Mouse (Mus musculus): ENCODE measurements at regions not wholly inside any gene's neighbourhood (a gene's known extent, or its start where the extent isn't known, plus 50 kb on each side); places are given as distances from the start of the nearest gene placed in this dataset.

DNA sequence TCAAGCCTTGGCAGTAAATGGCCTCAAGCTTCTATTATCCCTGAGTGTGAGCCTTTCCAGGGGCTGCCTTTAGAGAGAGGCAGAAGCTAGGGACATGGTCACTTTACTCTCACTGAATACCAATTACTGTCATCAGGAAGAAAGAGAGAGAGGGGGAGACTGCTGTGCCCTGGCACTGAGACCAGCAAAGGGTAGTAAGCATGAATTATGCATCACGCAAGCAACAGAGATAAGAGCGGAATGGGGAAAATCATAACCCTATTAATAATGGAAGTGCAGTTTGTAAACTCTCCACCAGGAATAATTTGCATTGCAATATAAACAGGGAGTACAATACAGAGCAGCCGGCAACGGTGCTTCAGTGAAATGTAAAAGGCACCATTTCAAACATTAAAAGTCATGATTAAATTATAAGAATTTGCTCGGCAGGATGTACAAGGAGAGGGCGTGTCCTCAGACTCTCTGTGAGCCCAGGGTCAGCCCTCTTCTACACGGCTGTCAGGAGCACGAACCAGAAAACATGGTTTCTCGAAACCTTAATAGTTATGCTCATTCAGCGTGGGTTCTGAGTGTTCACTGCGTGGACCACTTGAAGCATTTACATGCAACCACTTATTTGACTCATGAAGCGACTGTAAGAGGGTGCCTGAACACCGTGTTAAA, 175.2 kb downstream of the Gm826 start:
- DNase-seq (ENCODE audit: low read depth, low spot score) = no peak
- no peaks in the 10 kb centered on the region for H3K4me1 ChIP-seq (ENCODE audit: control insufficient read depth in 1 of 2, insufficient read depth in 2 of 2, low read length in 2 of 2)
- no peaks in the 10 kb centered on the region for H3K9me3 ChIP-seq (replicated peaks; ENCODE audit: insufficient read depth, low read length)
- no peaks in the 10 kb centered on the region for H3K79me2 ChIP-seq (ENCODE audit: control insufficient read depth, insufficient read depth, low read length, poor library complexity)
- no peak overlapping the region for H3K4me3 ChIP-seq (ENCODE audit: control insufficient read depth in 1 of 2, insufficient read depth in 1 of 2, low read depth in 2 of 2, low read length in 2 of 2)
- no peak overlapping the region for H3K9ac ChIP-seq (ENCODE audit: control insufficient read depth, low read depth, low read length, poor library complexity, severe bottlenecking)
- H3K36me3 ChIP-seq (ENCODE audit: control insufficient read depth in 1 of 2, insufficient read depth in 2 of 2, low read length in 2 of 2) = no peaks in the 10 kb centered on the region
- no peak for TF ChIP-seq BHLHE40 (IDR thresholded peaks at IDR 0.05; ENCODE audit: borderline replicate concordance, low read depth, low read length)
- TF ChIP-seq ETS1 (IDR thresholded peaks at IDR 0.05; ENCODE audit: low read depth, low read length) = no peak
- TF ChIP-seq NELFE (IDR thresholded peaks at IDR 0.05; ENCODE audit: low read depth, low read length) = no peak
- TF ChIP-seq ZC3H11A (IDR thresholded peaks at IDR 0.05; ENCODE audit: low read depth, low read length) = no peak
- no peak overlapping the region for H3K27ac ChIP-seq (ENCODE audit: control insufficient read depth, low read depth, low read length)
- H3K27me3 ChIP-seq (ENCODE audit: control insufficient read depth in 1 of 2, insufficient read depth in 2 of 2, low read length in 2 of 2) = no peaks in the 10 kb centered on the region

DNA sequence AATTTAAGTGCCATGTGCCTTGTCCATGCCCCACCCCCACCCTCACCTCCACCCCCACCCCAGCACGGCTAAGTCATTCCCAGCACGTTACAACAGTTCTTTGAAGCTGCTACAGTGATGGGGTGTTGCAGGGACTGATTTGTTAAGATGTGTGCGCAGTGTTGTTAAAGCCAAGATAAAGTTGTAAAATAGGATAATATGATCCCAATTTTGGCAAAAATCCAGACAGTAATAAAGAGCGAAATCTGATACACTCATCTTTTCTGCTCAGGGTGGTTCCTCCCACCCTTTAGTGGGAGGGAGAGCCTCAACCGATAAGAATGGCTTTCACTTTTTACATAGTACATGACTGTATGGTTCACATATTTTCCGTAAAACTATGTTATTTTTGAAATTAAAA, 180.2 kb downstream of the Gm826 start:
- H3K9ac ChIP-seq (ENCODE audit: control insufficient read depth, low read depth, low read length, poor library complexity, severe bottlenecking) = no peak overlapping the region
- TF ChIP-seq NRF1 (IDR thresholded peaks at IDR 0.05; ENCODE audit: insufficient read depth, low read depth, low read length, poor library complexity, severe bottlenecking) = no peak
- no peak for TF ChIP-seq TCF12 (IDR thresholded peaks at IDR 0.05; ENCODE audit: low read depth, low read length)
- no peak for TF ChIP-seq HCFC1 (IDR thresholded peaks at IDR 0.05; ENCODE audit: low read depth, low read length)
- TF ChIP-seq CHD1 (IDR thresholded peaks at IDR 0.05; ENCODE audit: low read depth, low read length) = no peak
- no peak for TF ChIP-seq CTCF (IDR thresholded peaks at IDR 0.05 in 2 of 3, conservative IDR thresholded peaks at IDR 0.05 in 1 of 3; ENCODE audit: control insufficient read depth in 1 of 3, insufficient read depth in 1 of 3, low read depth in 2 of 3, low read length in 3 of 3, poor library complexity in 1 of 3, severe bottlenecking in 1 of 3)
- TF ChIP-seq CHD2 (IDR thresholded peaks at IDR 0.05; ENCODE audit: low read length) = no peak
- no peak for TF ChIP-seq MAX (IDR thresholded peaks at IDR 0.05; ENCODE audit: low read length)
- TF ChIP-seq ZNF384 (IDR thresholded peaks at IDR 0.05; ENCODE audit: low read depth, low read length) = no peak
- no peak for TF ChIP-seq ZMIZ1 (IDR thresholded peaks at IDR 0.05; ENCODE audit: low read depth, low read length)
- TF ChIP-seq RAD21 (IDR thresholded peaks at IDR 0.05; ENCODE audit: low read depth, low read length) = no peak
- no peak for TF ChIP-seq ZC3H11A (IDR thresholded peaks at IDR 0.05; ENCODE audit: low read depth, low read length)
- no peak for TF ChIP-seq MYB (IDR thresholded peaks at IDR 0.05; ENCODE audit: low read depth, low read length)
- no peak for TF ChIP-seq GATA1 (IDR thresholded peaks at IDR 0.05; ENCODE audit: low read depth, low read length)
- no peak for TF ChIP-seq USF2 (IDR thresholded peaks at IDR 0.05; ENCODE audit: borderline replicate concordance in 1 of 2, insufficient read depth in 1 of 2, low read depth in 1 of 2, low read length in 2 of 2)
- no peaks in the 10 kb centered on the region for H3K36me3 ChIP-seq (ENCODE audit: control insufficient read depth in 1 of 2, insufficient read depth in 2 of 2, low read length in 2 of 2)
- H3K4me1 ChIP-seq (ENCODE audit: control insufficient read depth in 1 of 2, insufficient read depth in 2 of 2, low read length in 2 of 2) = no peaks in the 10 kb centered on the region
- no peak overlapping the region for H3K4me3 ChIP-seq (ENCODE audit: control insufficient read depth in 1 of 2, insufficient read depth in 1 of 2, low read depth in 2 of 2, low read length in 2 of 2)
- no peak overlapping the region for H3K27ac ChIP-seq (ENCODE audit: control insufficient read depth, low read depth, low read length)
- no peaks in the 10 kb centered on the region for H3K27me3 ChIP-seq (ENCODE audit: control insufficient read depth in 1 of 2, insufficient read depth in 2 of 2, low read length in 2 of 2)
- H3K9me3 ChIP-seq (replicated peaks; ENCODE audit: insufficient read depth, low read length) = no peaks in the 10 kb centered on the region
- no peaks in the 10 kb centered on the region for H3K79me2 ChIP-seq (ENCODE audit: control insufficient read depth, insufficient read depth, low read length, poor library complexity)
- no peak for DNase-seq (ENCODE audit: low read depth, low spot score)

Data from MEL (cell line).